Mouse (Mus musculus) brown adipose tissue, adult 24 weeks (tissue): ENCODE measurements at regions not wholly inside any gene's neighbourhood (a gene's known extent, or its start where the extent isn't known, plus 50 kb on each side); places are given as distances from the start of the nearest gene placed in this dataset.

Experiments
- H3K27ac ChIP-seq: fragments of 200-500 bp; replicated peaks from 2 replicates; pipeline ENCODE4 v1.5.1; 2012; ENCODE audit warnings: low read depth, mild to moderate bottlenecking, low read length
- H3K4me1 ChIP-seq: fragments of 200-500 bp; 2 replicates; pipeline ENCODE4 v1.6.1; 2012; ENCODE audit warnings: low read length, mixed read lengths; ENCODE audit not compliant: control insufficient read depth, insufficient read depth, insufficient read length
- H3K4me3 ChIP-seq: fragments of 200-500 bp; 2 replicates; pipeline ENCODE4 v1.5.1; 2012; ENCODE audit warnings: low read depth, mild to moderate bottlenecking, low read length, moderate library complexity; ENCODE audit not compliant: insufficient read depth

- Histone ChIP-seq H3K4me3 (no peak overlapping the region), H3K4me1 (peaks cover 2% of the 10 kb centered on the region; the same call in 1 of the 2 replicates)
These were observed 424.7 kb upstream of the Adgrl2 start for GRCm38 (mm10) chr3:149415081-149415480.

GRCm38 (mm10) chr3:149413114-149413513 lies 422.8 kb upstream of the Adgrl2 start:
- Histone ChIP-seq H3K4me1 (no peaks in the 10 kb centered on the region), H3K27ac (no peak overlapping the region), H3K4me3 (no peak overlapping the region)

More at GRCm38 (mm10) chr3:149415081-149415480, 424.7 kb upstream of the Adgrl2 start:
- H3K27ac ChIP-seq = no peak overlapping the region

- H3K27ac ChIP-seq = no peak overlapping the region
- no peak overlapping the region for H3K4me3 ChIP-seq
- no peaks in the 10 kb centered on the region for H3K4me1 ChIP-seq
These were observed 420.2 kb upstream of the Adgrl2 start for GRCm38 (mm10) chr3:149410518-149410917.

- no peak overlapping the region for H3K27ac ChIP-seq
- no peak overlapping the region for H3K4me3 ChIP-seq
- no peaks in the 10 kb centered on the region for H3K4me1 ChIP-seq
These were observed 418.5 kb upstream of the Adgrl2 start for GRCm38 (mm10) chr3:149408858-149409257.

GRCm38 (mm10) chr3:149405872-149406271 lies 415.5 kb upstream of the Adgrl2 start:
- Histone ChIP-seq H3K4me1 (no peaks in the 10 kb centered on the region), H3K27ac (no peak overlapping the region), H3K4me3 (no peak overlapping the region)

- no peak overlapping the region for H3K4me3 ChIP-seq
- no peaks in the 10 kb centered on the region for H3K4me1 ChIP-seq
- H3K27ac ChIP-seq = no peak overlapping the region
These were observed 414.3 kb upstream of the Adgrl2 start for GRCm38 (mm10) chr3:149404691-149405090.

- H3K4me1 ChIP-seq = no peaks in the 10 kb centered on the region
- H3K4me3 ChIP-seq = no peak overlapping the region
These were observed 412.1 kb upstream of the Adgrl2 start for GRCm38 (mm10) chr3:149402496-149402895.

GRCm38 (mm10) chr3:149395082-149395481 lies 404.7 kb upstream of the Adgrl2 start:
- Histone ChIP-seq H3K4me1 (no peaks in the 10 kb centered on the region), H3K4me3 (no peak overlapping the region), H3K27ac (no peak overlapping the region)

More at GRCm38 (mm10) chr3:149402496-149402895, 412.1 kb upstream of the Adgrl2 start:
- H3K27ac ChIP-seq = no peak overlapping the region

GRCm38 (mm10) chr3:149393317-149394172 lies 403.2 kb upstream of the Adgrl2 start:
- no peaks in the 10 kb centered on the region for H3K4me1 ChIP-seq
- no peak overlapping the region for H3K4me3 ChIP-seq
- H3K27ac ChIP-seq = no peak overlapping the region

- Histone ChIP-seq H3K4me1 (no peaks in the 10 kb centered on the region), H3K4me3 (no peak overlapping the region), H3K27ac (no peak overlapping the region)
These were observed 401.8 kb upstream of the Adgrl2 start for GRCm38 (mm10) chr3:149392164-149392563.

GRCm38 (mm10) chr3:149387537-149387936 lies 397.2 kb upstream of the Adgrl2 start:
- no peak overlapping the region for H3K27ac ChIP-seq
- H3K4me3 ChIP-seq = no peak overlapping the region
- H3K4me1 ChIP-seq = no peaks in the 10 kb centered on the region

- H3K4me3 ChIP-seq = no peak overlapping the region
- 0 out of 2 replicates have a peak, but pooled peaks cover 6% of the 10 kb centered on the region for H3K4me1 ChIP-seq
- no peak overlapping the region for H3K27ac ChIP-seq
These were observed 395.7 kb upstream of the Adgrl2 start for GRCm38 (mm10) chr3:149386027-149386426.

GRCm38 (mm10) chr3:149385336-149385735 lies 395.0 kb upstream of the Adgrl2 start:
- Histone ChIP-seq H3K4me3 (no peak overlapping the region), H3K27ac (no peak overlapping the region), H3K4me1 (0 out of 2 replicates have a peak, but pooled peaks cover 6% of the 10 kb centered on the region)

- no peak overlapping the region for H3K27ac ChIP-seq
- H3K4me3 ChIP-seq = no peak overlapping the region
- 0 out of 2 replicates have a peak, but pooled peaks cover 6% of the 10 kb centered on the region for H3K4me1 ChIP-seq
These were observed 391.3 kb upstream of the Adgrl2 start for GRCm38 (mm10) chr3:149381559-149382245.

GRCm38 (mm10) chr3:149381051-149381450 lies 390.7 kb upstream of the Adgrl2 start:
- H3K4me1 ChIP-seq = 0 out of 2 replicates have a peak, but pooled peaks cover 6% of the 10 kb centered on the region
- no peak overlapping the region for H3K27ac ChIP-seq
- no peak overlapping the region for H3K4me3 ChIP-seq
